29 mouse cellular contexts compared by ENCODE assay signal in genomic region chr19:53666708-53667107, GRCm38 (mm10). TPM values are rescaled to one million over a fixed set of nuclear protein-coding genes. Genes with fewer than 3 reads are reported as not detected.
DNase-seq lines count a peak whose midpoint lies in the region; ATAC-seq and TF ChIP-seq lines count a peak whose summit lies in the region.
"Had no signal": no experiment of that assay in that cellular context is flagged by ENCODE, and none has a peak within 500 bp of the region (broad histone marks: within the 10 kb centered on the region; RNA-seq: fewer than 3 reads in every experiment).

No protein-coding gene starts in this region.

- H3K9ac ChIP-seq in heart, embryonic 11.5 days (ENCODE audit: low read depth, low read length), result 0 out of 2 replicates have a peak overlapping the region, but pooled peaks have one; percentile 1
- 0 out of 2 replicates have a peak overlapping the region, but pooled peaks have one; percentile 8 for H3K9ac ChIP-seq in heart, postnatal 0 days (replicated peaks; ENCODE audit: low read depth, low read length)
- no peak overlapping the region for H3K9ac ChIP-seq in limb, embryonic 11.5 days (ENCODE audit: low read length)
- H3K9ac ChIP-seq: embryonic facial prominence, embryonic 13.5 days; forebrain, embryonic 12.5 days; forebrain, postnatal 0 days; hindbrain, embryonic 14.5 days; liver, embryonic 12.5 days; liver, postnatal 0 days; neural tube, embryonic 13.5 days had no signal

- WGBS in heart, embryonic 11.5 days (ENCODE audit: insufficient replicate concordance), result 31% methylated on average over 8 of the region's 8 CpGs
- WGBS in heart, postnatal 0 days, result 26% methylated on average over 8 of the region's 8 CpGs
- 8% methylated on average over 8 of the region's 8 CpGs for WGBS in limb, embryonic 11.5 days
- WGBS in limb, embryonic 10.5 days, result 16% methylated on average over 8 of the region's 8 CpGs

- DNase-seq in heart, postnatal 25 days (ENCODE audit: low spot score), result no peak
- DNase-seq in heart, postnatal 0 days (ENCODE audit: low spot score), result peak; percentile 4
- DNase-seq in heart, postnatal 36 days, result no peak
- DNase-seq in limb, embryonic 11.5 days (ENCODE audit: low spot score), result peak; percentile 47
- DNase-seq in limb, embryonic 10.5 days (ENCODE audit: low spot score), result no peak
- DNase-seq: adrenal gland, postnatal 14 days; cerebellum, adult 11 months; cerebellum, adult 9-10 months; cerebellum, postnatal 36 days; embryo, embryonic 11 days; forebrain, postnatal 0 days; kidney, postnatal 36 days; liver, postnatal 0 days; lung, postnatal 36 days; thymus, adult 2 months; thymus, postnatal 36 days had no signal

- H3K4me3 ChIP-seq in heart, embryonic 11.5 days (ENCODE audit: low read depth, low read length), result no peak overlapping the region
- H3K4me3 ChIP-seq in heart, postnatal 0 days (ENCODE audit: low read depth, low read length), result no peak overlapping the region
- H3K4me3 ChIP-seq in limb, embryonic 11.5 days (ENCODE audit: low read depth, low read length), result no peak overlapping the region
- H3K4me3 ChIP-seq in limb, embryonic 10.5 days, result no peak overlapping the region
- H3K4me3 ChIP-seq in myocyte, result no peak overlapping the region
- H3K4me3 ChIP-seq: embryonic facial prominence, embryonic 13.5 days; forebrain, embryonic 12.5 days; layer of hippocampus, adult 2 months; left cerebral cortex, adult 2 months; liver, embryonic 12.5 days; neural tube, embryonic 13.5 days had no signal

- peaks cover 39% of the 10 kb centered on the region for H3K4me1 ChIP-seq in heart, embryonic 11.5 days (ENCODE audit: control insufficient read depth, insufficient read depth, low read length)
- H3K4me1 ChIP-seq in heart, postnatal 0 days (ENCODE audit: control insufficient read depth, insufficient read depth), result peaks cover 27% of the 10 kb centered on the region
- H3K4me1 ChIP-seq in limb, embryonic 11.5 days (ENCODE audit: control insufficient read depth, insufficient read depth, low read length), result peaks cover 19% of the 10 kb centered on the region
- H3K4me1 ChIP-seq in limb, embryonic 10.5 days, result peaks cover 27% of the 10 kb centered on the region
- H3K4me1 ChIP-seq: liver, embryonic 12.5 days had no signal

- no peaks in the 10 kb centered on the region for H3K27me3 ChIP-seq in heart, embryonic 11.5 days (ENCODE audit: control insufficient read depth, insufficient read depth, low read length)
- no peaks in the 10 kb centered on the region for H3K27me3 ChIP-seq in heart, postnatal 0 days (ENCODE audit: control insufficient read depth, insufficient read depth, low read length)
- H3K27me3 ChIP-seq in limb, embryonic 11.5 days (ENCODE audit: control insufficient read depth, insufficient read depth, low read length), result no peaks in the 10 kb centered on the region
- H3K27me3 ChIP-seq in limb, embryonic 10.5 days (ENCODE audit: low read depth, poor library complexity, severe bottlenecking), result peaks cover 29% of the 10 kb centered on the region
- no peaks in the 10 kb centered on the region for H3K27me3 ChIP-seq in myocyte (ENCODE audit: control insufficient read depth, insufficient read depth, insufficient read length)

- no peaks in the 10 kb centered on the region for H3K9me3 ChIP-seq in heart, embryonic 11.5 days (replicated peaks; ENCODE audit: control insufficient read depth, low read length)
- H3K9me3 ChIP-seq in heart, postnatal 0 days (replicated peaks; ENCODE audit: control insufficient read depth, low read length), result no peaks in the 10 kb centered on the region
- no peaks in the 10 kb centered on the region for H3K9me3 ChIP-seq in limb, embryonic 11.5 days (ENCODE audit: control insufficient read depth, low read length)
- H3K9me3 ChIP-seq in limb, embryonic 10.5 days (replicated peaks), result no peaks in the 10 kb centered on the region
- H3K9me3 ChIP-seq: embryonic facial prominence, embryonic 13.5 days; forebrain, embryonic 12.5 days; liver, embryonic 12.5 days; neural tube, embryonic 13.5 days had no signal

- peak overlapping the region; percentile 5; the same call in 1 of the 2 replicates for H3K27ac ChIP-seq in heart, embryonic 11.5 days (ENCODE audit: low read depth, low read length)
- H3K27ac ChIP-seq in heart, postnatal 0 days (ENCODE audit: low read depth), result peak overlapping the region; percentile 12; the same call in 1 of the 2 replicates
- H3K27ac ChIP-seq in limb, embryonic 11.5 days (replicated peaks; ENCODE audit: low read depth, low read length), result no peak overlapping the region
- no peak overlapping the region for H3K27ac ChIP-seq in limb, embryonic 10.5 days
- H3K27ac ChIP-seq: embryonic facial prominence, embryonic 13.5 days; forebrain, embryonic 12.5 days; hindbrain, embryonic 14.5 days; layer of hippocampus, adult 2 months; left cerebral cortex, adult 2 months; liver, embryonic 12.5 days; neural tube, embryonic 13.5 days had no signal

- no peak for ATAC-seq in heart, embryonic 11.5 days (replicated peaks; ENCODE audit: insufficient number of reproducible peaks, low FRiP score, low TSS enrichment)
- no peak for ATAC-seq in heart, postnatal 0 days (ENCODE audit: insufficient read depth, low read depth)
- ATAC-seq in limb, embryonic 11.5 days (ENCODE audit: insufficient number of reproducible peaks, low FRiP score, low TSS enrichment, low read depth), result no peak
- ATAC-seq: CD4-positive, CD25-positive, alpha-beta regulatory T cell, adult 4 months; forebrain, postnatal 0 days; intestine, postnatal 0 days; liver, embryonic 12.5 days; liver, postnatal 0 days had no signal

- no peak overlapping the region for H3ac ChIP-seq in myocyte (ENCODE audit: control insufficient read depth, insufficient read length)

- TF ChIP-seq CTCF in heart, postnatal 0 days (IDR thresholded peaks at IDR 0.05; ENCODE audit: low read depth), result no peak

- H3K4me2 ChIP-seq in heart, embryonic 11.5 days, result no peak overlapping the region
- no peak overlapping the region for H3K4me2 ChIP-seq in heart, postnatal 0 days (ENCODE audit: low read depth, low read length)
- no peak overlapping the region for H3K4me2 ChIP-seq in limb, embryonic 11.5 days (ENCODE audit: low read depth, severe bottlenecking)
- H3K4me2 ChIP-seq in myocyte (ENCODE audit: low read depth), result no peak overlapping the region
- H3K4me2 ChIP-seq: embryonic facial prominence, embryonic 13.5 days; forebrain, embryonic 12.5 days; hindbrain, embryonic 14.5 days; liver, embryonic 12.5 days; midbrain, embryonic 11.5 days; neural tube, embryonic 13.5 days had no signal

- no peaks in the 10 kb centered on the region for H3K36me3 ChIP-seq in heart, embryonic 11.5 days (ENCODE audit: control insufficient read depth, insufficient read depth, low read length)
- H3K36me3 ChIP-seq in heart, postnatal 0 days (replicated peaks; ENCODE audit: control insufficient read depth, insufficient read depth, low read length), result no peaks in the 10 kb centered on the region
- no peaks in the 10 kb centered on the region for H3K36me3 ChIP-seq in limb, embryonic 11.5 days (ENCODE audit: control insufficient read depth, insufficient read depth, low read length)
- no peaks in the 10 kb centered on the region for H3K36me3 ChIP-seq in limb, embryonic 10.5 days
- H3K36me3 ChIP-seq in myocyte (ENCODE audit: control insufficient read depth, insufficient read depth), result no peaks in the 10 kb centered on the region
- H3K36me3 ChIP-seq: embryonic facial prominence, embryonic 13.5 days; forebrain, embryonic 12.5 days; liver, embryonic 12.5 days; neural tube, embryonic 13.5 days had no signal

- TF ChIP-seq EP300 in heart, postnatal 0 days (IDR thresholded peaks at IDR 0.05; ENCODE audit: low read depth), result no peak

- intact Hi-C loops in heart, postnatal 25 days (cut with DNase I), result no loop called here
- intact Hi-C loops in heart, postnatal 36 days (cut with DNase I), result no loop called here

- no peak for TF ChIP-seq POLR2A in myocyte (IDR thresholded peaks at IDR 0.05; ENCODE audit: insufficient read length, low read depth)

- no peaks in the 10 kb centered on the region for H3K79me2 ChIP-seq in myocyte (ENCODE audit: control insufficient read depth, insufficient read depth)

TF ChIP-seq in myocyte, 11 proteins besides CTCF, POLR2A, EP300 and RAD21:
- TF ChIP-seq REST (IDR thresholded peaks at IDR 0.05; ENCODE audit: insufficient read depth, insufficient read length), result no peak
- TF ChIP-seq TCF12 (IDR thresholded peaks at IDR 0.05; ENCODE audit: insufficient read depth, poor library complexity, severe bottlenecking), result no peak
- TF ChIP-seq SRF (IDR thresholded peaks at IDR 0.05; ENCODE audit: control insufficient read depth, insufficient read length, low read depth), result no peak
- no peak for TF ChIP-seq USF1 (IDR thresholded peaks at IDR 0.05; ENCODE audit: low read depth)
- no peak for TF ChIP-seq POLR2AphosphoS2 (IDR thresholded peaks at IDR 0.05; ENCODE audit: insufficient read length, low read depth)
- TF ChIP-seq CEBPB (IDR thresholded peaks at IDR 0.05; ENCODE audit: insufficient read depth, poor library complexity, severe bottlenecking), result no peak
- TF ChIP-seq TCF3 (IDR thresholded peaks at IDR 0.05; ENCODE audit: insufficient read length, low read depth), result no peak
- TF ChIP-seq MYOG (IDR thresholded peaks at IDR 0.05; ENCODE audit: control insufficient read depth in 1 of 3, insufficient read depth in 1 of 3, insufficient read length in 2 of 3, low read depth in 2 of 3), result peak in 2 of 3 experiments; percentile 3 to 44
- TF ChIP-seq MAX (IDR thresholded peaks at IDR 0.05; ENCODE audit: low read depth), result no peak
- peak in 2 of 3 experiments; percentile 2 to 20 for TF ChIP-seq MYOD1 (IDR thresholded peaks at IDR 0.05; ENCODE audit: control insufficient read depth in 1 of 3, insufficient read length in 2 of 3, low read depth in 2 of 3)
- TF ChIP-seq E2F4 (IDR thresholded peaks at IDR 0.05; ENCODE audit: insufficient read depth), result no peak
TF ChIP-seq in myocyte: peak in this region for 2.

RNA-seq across cellular contexts. Expression of gene Rbm20, which starts 10.4 kb away (rescaled TPM):
- polyA plus RNA-seq in heart, embryonic 11.5 days (2014; fragmentation: Nextera tagmentation; extraction: Ambion mirVana), result 25.0 and 36.4 TPM in 2 replicates
- 100 to 1,000 TPM; 203 to 227 TPM for total RNA-seq in heart, postnatal 25 days (2021)
- 328 and 340 TPM in 2 replicates for total RNA-seq in heart, postnatal 0 days (2014; rRNA removed; ENCODE audit: low replicate concordance)
- polyA plus RNA-seq in heart, postnatal 0 days (2015; fragmentation: Nextera tagmentation; extraction: Ambion mirVana), result 58.5 and 65.2 TPM in 2 replicates
- total RNA-seq in heart, postnatal 36 days (2021), result 100 to 1,000 TPM; 216 to 224 TPM
- 2.4 and 2.7 TPM in 2 replicates for polyA plus RNA-seq in limb, embryonic 11.5 days (2014; fragmentation: Nextera tagmentation; extraction: Ambion mirVana)
- polyA plus RNA-seq in limb, embryonic 10.5 days (2016; fragmentation: Nextera tagmentation; extraction: Ambion mirVana), result 0.73 and 1.9 TPM in 2 replicates
- polyA plus RNA-seq in myocyte (2012; fragmentation: generic; extraction: Trizol), result 35.4 TPM
- total RNA-seq: hematopoietic stem cell, adult 5-6 weeks had no signal

Comparison
In these comparisons a context has a peak if more than half of its experiments do, and no peak if none do; other contexts are left out.
1. DNase-seq: peak in heart, postnatal 0 days (single experiment) and limb, embryonic 11.5 days (single experiment); none in heart, postnatal 25 days (single experiment), heart, postnatal 36 days (0 of 2) and limb, embryonic 10.5 days (single experiment).
2. H3K27ac ChIP-seq: peak in heart, embryonic 11.5 days (single experiment) and heart, postnatal 0 days (single experiment); none in limb, embryonic 11.5 days (single experiment) and limb, embryonic 10.5 days (single experiment).